ENCODE assay signal across 8 mouse cellular contexts in genomic region chr6:42227240-42228101, GRCm38 (mm10). TPM values are rescaled to one million over a fixed set of nuclear protein-coding genes. Genes with fewer than 3 reads are reported as not detected.
A peak's percentile ranks its signal among the peaks of the same experiment; 100 is the strongest.
DNase-seq lines count a peak whose midpoint lies in the region; ATAC-seq lines count a peak whose summit lies in the region.

No protein-coding gene starts in this region.

- no peaks in the 10 kb centered on the region for H3K4me1 ChIP-seq in hindbrain, embryonic 11.5 days (replicated peaks; ENCODE audit: control insufficient read depth, insufficient read depth, low read length)
- no peaks in the 10 kb centered on the region for H3K4me1 ChIP-seq in hindbrain, embryonic 12.5 days
- no peaks in the 10 kb centered on the region for H3K4me1 ChIP-seq in midbrain, embryonic 11.5 days (ENCODE audit: control insufficient read depth, insufficient read depth, low read length)

- H3K27ac ChIP-seq in hindbrain, embryonic 11.5 days (ENCODE audit: low read depth, low read length) = no peak overlapping the region
- no peak overlapping the region for H3K27ac ChIP-seq in hindbrain, embryonic 12.5 days
- no peak overlapping the region for H3K27ac ChIP-seq in midbrain, embryonic 11.5 days (ENCODE audit: low read depth, low read length)

- H3K27me3 ChIP-seq in hindbrain, embryonic 11.5 days (ENCODE audit: control insufficient read depth, insufficient read depth, low read length) = no peaks in the 10 kb centered on the region
- no peaks in the 10 kb centered on the region for H3K27me3 ChIP-seq in hindbrain, embryonic 12.5 days
- H3K27me3 ChIP-seq in midbrain, embryonic 11.5 days (ENCODE audit: control insufficient read depth, insufficient read depth, low read length) = no peaks in the 10 kb centered on the region

- WGBS in hindbrain, embryonic 11.5 days = 33% methylated on average over 17 of the region's 17 CpGs
- 36% methylated on average over 17 of the region's 17 CpGs for WGBS in hindbrain, embryonic 12.5 days
- 37% methylated on average over 17 of the region's 17 CpGs for WGBS in midbrain, embryonic 11.5 days

- H3K9ac ChIP-seq in hindbrain, embryonic 11.5 days (ENCODE audit: low read depth, low read length) = no peak overlapping the region
- H3K9ac ChIP-seq in hindbrain, embryonic 12.5 days = no peak overlapping the region
- no peak overlapping the region for H3K9ac ChIP-seq in midbrain, embryonic 11.5 days (ENCODE audit: low read length)

- no peaks in the 10 kb centered on the region for H3K9me3 ChIP-seq in hindbrain, embryonic 11.5 days (ENCODE audit: control insufficient read depth, low read length)
- no peaks in the 10 kb centered on the region for H3K9me3 ChIP-seq in hindbrain, embryonic 12.5 days (replicated peaks)
- H3K9me3 ChIP-seq in midbrain, embryonic 11.5 days (ENCODE audit: control insufficient read depth, low read length) = no peaks in the 10 kb centered on the region

- H3K4me3 ChIP-seq in hindbrain, embryonic 11.5 days (ENCODE audit: low read depth, low read length) = no peak overlapping the region
- no peak overlapping the region for H3K4me3 ChIP-seq in hindbrain, embryonic 12.5 days
- H3K4me3 ChIP-seq in midbrain, embryonic 11.5 days (ENCODE audit: low read depth, low read length) = no peak overlapping the region

- peak; percentile 82 for DNase-seq in hindbrain, embryonic 11.5 days (ENCODE audit: low spot score)
- DNase-seq in adrenal gland, adult 8-10 months = peak; percentile 35
- peak; percentile 78 for DNase-seq in embryo, embryonic 11 days
- peak; percentile 33 to 84 for DNase-seq in layer of hippocampus, postnatal 25 days (ENCODE audit: extremely low spot score in 1 of 2, low spot score in 1 of 2)
- peak; percentile 95 for DNase-seq in midbrain, embryonic 11.5 days (ENCODE audit: low spot score, missing footprints)
- DNase-seq in spleen, postnatal 14 days (ENCODE audit: low spot score in 2 of 2) = peak; percentile 24 to 51

- no peak overlapping the region for H3K4me2 ChIP-seq in hindbrain, embryonic 11.5 days (replicated peaks; ENCODE audit: low read depth, low read length)
- H3K4me2 ChIP-seq in hindbrain, embryonic 12.5 days (replicated peaks) = no peak overlapping the region
- no peak overlapping the region for H3K4me2 ChIP-seq in midbrain, embryonic 11.5 days

- no peaks in the 10 kb centered on the region for H3K36me3 ChIP-seq in hindbrain, embryonic 11.5 days (ENCODE audit: control insufficient read depth, insufficient read depth, low read length)
- H3K36me3 ChIP-seq in hindbrain, embryonic 12.5 days = no peaks in the 10 kb centered on the region
- H3K36me3 ChIP-seq in midbrain, embryonic 11.5 days (ENCODE audit: control insufficient read depth, insufficient read depth, low read length) = no peaks in the 10 kb centered on the region

- peak; percentile 56; the same call in 1 of the 2 replicates for ATAC-seq in hindbrain, embryonic 11.5 days (ENCODE audit: low FRiP score)
- ATAC-seq in hindbrain, embryonic 12.5 days (ENCODE audit: low FRiP score) = no peak
- ATAC-seq in hematopoietic stem cell, adult 5-6 weeks (replicated peaks in 1 of 2; ENCODE audit: insufficient read depth in 1 of 2, low FRiP score in 2 of 2, low TSS enrichment in 1 of 2, low read depth in 1 of 2, poor library complexity in 2 of 2, severe bottlenecking in 2 of 2) = peak; percentile 81 to 87
- peak; percentile 70; the same call in 1 of the 2 replicates for ATAC-seq in midbrain, embryonic 11.5 days (ENCODE audit: low FRiP score)

RNA-seq across cellular contexts. Expression of gene Tas2r144, which starts 12.3 kb away (rescaled TPM):
- not detected in 2 replicates for polyA plus RNA-seq in hindbrain, embryonic 11.5 days (2014; fragmentation: Nextera tagmentation; extraction: Ambion mirVana)
- not detected in 2 replicates for polyA plus RNA-seq in hindbrain, embryonic 12.5 days (2016; fragmentation: Nextera tagmentation; extraction: Ambion mirVana)
- total RNA-seq in adrenal gland, adult 8-10 months (2022) = not detected
- not detected in 2 replicates for total RNA-seq in hematopoietic stem cell, adult 5-6 weeks (2017)
- not detected for total RNA-seq in layer of hippocampus, postnatal 25 days (2021)
- not detected in 2 replicates for polyA plus RNA-seq in midbrain, embryonic 11.5 days (2014; fragmentation: Nextera tagmentation; extraction: Ambion mirVana)

RNA-seq across cellular contexts. Expression of gene Gstk1, which starts 18.3 kb away (rescaled TPM):
- polyA plus RNA-seq in hindbrain, embryonic 11.5 days (2014; fragmentation: Nextera tagmentation; extraction: Ambion mirVana) = 15.7 and 20.2 TPM in 2 replicates
- 16.2 and 18.8 TPM in 2 replicates for polyA plus RNA-seq in hindbrain, embryonic 12.5 days (2016; fragmentation: Nextera tagmentation; extraction: Ambion mirVana)
- 100 to 1,000 TPM in 2 of 4 experiments, 10 to 100 TPM in 2; 66.8 to 415 (median 181) TPM for total RNA-seq in adrenal gland, adult 8-10 months (2022)
- 19.0 and 25.7 TPM in 2 replicates for total RNA-seq in hematopoietic stem cell, adult 5-6 weeks (2017)
- 10 to 100 TPM; 10.2 to 13.7 TPM for total RNA-seq in layer of hippocampus, postnatal 25 days (2021)
- polyA plus RNA-seq in midbrain, embryonic 11.5 days (2014; fragmentation: Nextera tagmentation; extraction: Ambion mirVana) = 15.3 and 15.7 TPM in 2 replicates

RNA-seq across cellular contexts. Expression of gene Tmem139, which starts 34.3 kb away (rescaled TPM):
- polyA plus RNA-seq in hindbrain, embryonic 11.5 days (2014; fragmentation: Nextera tagmentation; extraction: Ambion mirVana) = 0.63 and 0.86 TPM in 2 replicates
- 0.81 and 1.4 TPM in 2 replicates for polyA plus RNA-seq in hindbrain, embryonic 12.5 days (2016; fragmentation: Nextera tagmentation; extraction: Ambion mirVana)
- 1 to 10 TPM in 2 of 4 experiments, under 1 TPM in 1, not detected in 1; 0.27 to 4.7 (median 4.5) TPM for total RNA-seq in adrenal gland, adult 8-10 months (2022)
- total RNA-seq in hematopoietic stem cell, adult 5-6 weeks (2017) = not detected in 2 replicates
- total RNA-seq in layer of hippocampus, postnatal 25 days (2021) = not detected
- 0.19 and 0.23 TPM in 2 replicates for polyA plus RNA-seq in midbrain, embryonic 11.5 days (2014; fragmentation: Nextera tagmentation; extraction: Ambion mirVana)

RNA-seq across cellular contexts. Expression of gene Casp2, which starts 37.3 kb away (rescaled TPM):
- 59.7 and 67.8 TPM in 2 replicates for polyA plus RNA-seq in hindbrain, embryonic 11.5 days (2014; fragmentation: Nextera tagmentation; extraction: Ambion mirVana)
- 61.4 and 63.5 TPM in 2 replicates for polyA plus RNA-seq in hindbrain, embryonic 12.5 days (2016; fragmentation: Nextera tagmentation; extraction: Ambion mirVana)
- total RNA-seq in adrenal gland, adult 8-10 months (2022) = 10 to 100 TPM; 20.1 to 27.2 (median 26.3) TPM
- total RNA-seq in hematopoietic stem cell, adult 5-6 weeks (2017) = 101 and 111 TPM in 2 replicates
- 10 to 100 TPM; 16.5 to 25.5 TPM for total RNA-seq in layer of hippocampus, postnatal 25 days (2021)
- polyA plus RNA-seq in midbrain, embryonic 11.5 days (2014; fragmentation: Nextera tagmentation; extraction: Ambion mirVana) = 70.2 and 78.8 TPM in 2 replicates

RNA-seq across cellular contexts. Expression of gene Clcn1, which starts 59.0 kb away (rescaled TPM):
- 1.4 and 1.5 TPM in 2 replicates for polyA plus RNA-seq in hindbrain, embryonic 11.5 days (2014; fragmentation: Nextera tagmentation; extraction: Ambion mirVana)
- 1.4 and 1.7 TPM in 2 replicates for polyA plus RNA-seq in hindbrain, embryonic 12.5 days (2016; fragmentation: Nextera tagmentation; extraction: Ambion mirVana)
- under 1 TPM in 2 of 4 experiments, not detected in 2; 0.13 to 0.68 TPM for total RNA-seq in adrenal gland, adult 8-10 months (2022)
- 0.75 TPM in 1 of 2 replicates, not detected in the other for total RNA-seq in hematopoietic stem cell, adult 5-6 weeks (2017)
- 1 to 10 TPM; 2.7 to 2.8 TPM for total RNA-seq in layer of hippocampus, postnatal 25 days (2021)
- polyA plus RNA-seq in midbrain, embryonic 11.5 days (2014; fragmentation: Nextera tagmentation; extraction: Ambion mirVana) = 1.4 and 1.6 TPM in 2 replicates

Comparison
In these comparisons a context has a peak if more than half of its experiments do, and no peak if none do; other contexts are left out.
1. DNase-seq: peak in every context shown above with its lines; median percentile 95 in midbrain, embryonic 11.5 days; 82 in hindbrain, embryonic 11.5 days; 78 in embryo, embryonic 11 days; 58 in layer of hippocampus, postnatal 25 days; 38 in spleen, postnatal 14 days; 35 in adrenal gland, adult 8-10 months.